Mouse (Mus musculus): ENCODE data around the gene Ccdc24.

DNA sequence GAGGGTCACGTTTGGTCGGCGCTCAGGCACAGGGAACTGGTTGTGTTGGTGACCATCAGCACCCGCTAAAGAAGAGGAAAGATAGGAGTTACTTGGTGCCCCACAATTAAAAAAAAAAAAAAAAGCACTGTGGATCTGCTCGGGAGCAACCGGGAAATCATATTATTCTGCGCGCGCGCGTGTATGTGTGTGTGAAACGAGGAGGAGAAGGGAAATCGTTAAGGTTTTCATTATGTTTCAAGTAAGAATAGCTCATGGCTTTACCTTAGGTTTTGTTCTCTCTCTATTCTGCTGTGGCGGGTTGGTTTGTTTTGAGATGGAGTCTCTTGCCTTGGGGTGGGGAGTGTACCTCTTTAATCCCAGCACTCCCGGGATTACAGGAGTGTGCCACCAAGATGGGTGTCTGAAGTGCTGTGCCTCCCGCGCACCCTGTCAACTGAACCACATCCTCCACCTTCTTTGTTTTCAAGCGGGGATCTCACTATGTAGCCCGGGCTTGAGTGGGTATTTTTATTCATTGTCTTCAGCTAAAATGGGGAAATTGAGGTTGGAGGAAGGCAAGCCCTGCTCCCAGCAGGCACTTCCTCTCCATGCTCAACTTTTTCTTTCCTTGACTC lies 43.2 kb upstream of the Ccdc24 start:
- TF ChIP-seq CTCF (IDR thresholded peaks at IDR 0.05; ENCODE audit: low read depth) (no peak), EP300 (optimal IDR thresholded peaks at IDR 0.05) (no peak)
